Mouse (Mus musculus): Measurements from ENCODE around the gene Hist1h4m. TPM values are rescaled to one million over a fixed set of nuclear protein-coding genes. Genes with fewer than 3 reads are reported as not detected.

Hist1h4m gene
- not detected in 2 replicates for polyA plus RNA-seq (2015; fragmentation: Nextera tagmentation; extraction: Ambion mirVana)

DNA sequence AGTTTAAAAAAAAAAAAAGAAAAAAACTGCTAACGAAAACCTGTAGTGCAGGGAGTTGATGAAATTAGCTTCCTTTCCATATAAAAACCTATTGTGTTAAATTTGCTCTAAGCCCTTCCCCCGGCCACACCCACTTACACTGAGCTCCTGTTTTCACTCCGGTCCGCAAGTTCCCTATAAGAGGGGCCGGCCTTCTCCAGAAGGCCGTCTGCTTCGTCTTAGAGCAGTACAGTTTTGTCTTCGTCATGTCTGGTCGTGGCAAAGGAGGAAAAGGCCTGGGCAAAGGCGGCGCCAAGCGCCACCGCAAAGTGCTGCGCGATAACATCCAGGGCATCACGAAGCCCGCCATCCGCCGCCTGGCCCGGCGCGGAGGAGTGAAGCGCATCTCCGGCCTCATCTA is at the start of gene Hist1h4m:
Gene Hist1h4m (plus strand): TSS at position 208 of the 400 bp plus-strand sequence.

DNA sequence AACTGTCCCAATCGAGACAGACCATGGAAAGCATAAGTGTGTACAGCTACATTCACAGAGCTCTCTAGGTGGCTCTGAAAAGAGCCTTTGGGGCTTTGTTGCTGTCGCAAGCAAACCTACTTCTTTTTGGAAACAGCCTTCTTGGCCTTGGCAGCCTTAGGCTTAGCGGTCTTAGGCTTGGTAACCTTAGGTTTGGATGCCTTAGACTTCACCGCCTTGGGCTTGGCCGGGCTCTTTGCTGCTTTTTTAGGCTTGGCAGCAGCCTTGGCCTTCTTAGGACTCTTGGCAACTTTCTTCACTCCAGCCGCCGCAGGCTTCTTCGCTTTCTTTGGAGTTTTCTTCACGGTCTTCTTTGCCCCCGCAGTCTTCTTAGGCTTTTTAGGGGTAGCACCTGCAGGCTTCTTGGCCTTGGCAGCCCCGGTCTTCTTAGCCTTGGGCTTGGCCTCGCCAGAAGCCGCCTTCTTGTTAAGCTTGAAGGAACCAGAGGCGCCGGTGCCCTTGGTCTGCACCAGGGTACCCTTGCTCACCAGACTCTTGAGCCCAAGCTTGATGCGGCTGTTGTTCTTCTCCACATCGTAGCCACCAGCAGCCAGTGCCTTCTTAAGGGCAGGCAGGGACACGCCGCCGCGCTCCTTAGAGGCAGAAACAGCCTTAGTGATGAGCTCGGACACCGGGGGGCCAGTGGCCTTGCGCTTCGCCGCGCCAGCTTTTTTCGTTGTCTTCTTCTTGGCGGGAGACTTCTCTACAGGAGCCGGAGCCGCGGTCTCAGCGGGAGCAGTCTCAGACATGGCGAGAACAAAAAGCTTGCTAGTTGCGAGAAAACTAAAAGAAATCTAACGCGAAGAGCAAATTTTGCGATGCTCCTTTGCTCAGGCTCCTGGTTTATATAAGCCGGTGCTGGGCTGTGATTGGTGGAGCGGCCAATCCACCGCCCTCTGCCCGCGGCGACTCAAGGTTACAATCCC is 31.5 kb upstream of the Hist1h4m start, which contains the start of gene Hist1h1b:
Gene Hist1h1b (minus strand): TSS at position 859 of the 965 bp plus-strand sequence.

DNA sequence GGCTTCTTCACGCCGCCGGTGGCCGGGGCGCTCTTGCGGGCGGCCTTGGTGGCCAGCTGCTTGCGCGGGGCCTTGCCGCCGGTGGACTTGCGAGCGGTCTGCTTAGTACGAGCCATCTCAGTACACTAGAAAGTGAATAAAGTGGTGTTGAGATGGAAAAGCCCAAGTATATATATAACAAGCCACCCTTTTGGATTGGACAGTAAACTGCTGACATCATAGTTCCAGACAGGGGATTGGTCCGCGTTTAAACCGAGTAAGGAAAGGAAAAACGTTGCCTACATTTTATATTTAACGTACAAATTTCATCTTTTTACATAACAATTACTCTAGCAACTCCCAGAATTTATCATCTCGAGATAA is 28.3 kb upstream of the Hist1h4m start, which contains the start of gene Hist1h3i:
Gene Hist1h3i (minus strand): TSS at position 116 of the 363 bp plus-strand sequence.

DNA sequence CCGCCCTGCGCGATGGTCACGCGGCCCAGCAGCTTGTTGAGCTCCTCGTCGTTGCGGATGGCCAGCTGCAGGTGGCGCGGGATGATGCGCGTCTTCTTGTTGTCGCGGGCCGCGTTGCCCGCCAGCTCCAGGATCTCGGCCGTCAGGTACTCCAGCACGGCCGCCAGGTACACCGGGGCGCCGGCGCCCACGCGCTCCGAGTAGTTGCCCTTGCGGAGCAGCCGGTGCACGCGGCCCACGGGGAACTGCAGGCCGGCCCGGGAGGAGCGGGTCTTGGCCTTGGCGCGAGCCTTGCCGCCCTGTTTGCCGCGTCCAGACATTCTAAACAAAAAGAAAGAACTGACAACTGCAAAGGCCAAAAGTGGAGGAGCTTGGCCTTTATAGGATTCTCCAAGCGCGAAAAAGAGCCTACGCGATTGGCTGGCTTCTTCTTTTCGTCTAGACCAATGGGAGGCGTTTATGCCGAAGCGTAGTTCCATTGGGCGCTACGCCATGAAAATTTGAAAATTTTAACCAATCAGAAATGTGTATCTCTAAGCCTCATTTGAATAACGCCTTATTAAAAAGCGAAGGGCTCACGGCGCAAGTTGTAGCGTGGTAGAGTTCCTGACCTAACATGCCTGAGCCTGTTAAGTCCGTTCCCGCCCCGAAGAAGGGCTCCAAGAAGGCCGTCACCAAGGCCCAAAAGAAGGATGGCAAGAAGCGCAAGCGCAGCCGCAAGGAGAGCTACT is 24.5 kb upstream of the Hist1h4m start, which contains the start of the genes Hist1h2an and Hist1h2bp:
Gene Hist1h2an (minus strand): TSS at position 320 of the 731 bp plus-strand sequence.
Gene Hist1h2bp (plus strand): TSS at position 563 of the 731 bp plus-strand sequence.

DNA sequence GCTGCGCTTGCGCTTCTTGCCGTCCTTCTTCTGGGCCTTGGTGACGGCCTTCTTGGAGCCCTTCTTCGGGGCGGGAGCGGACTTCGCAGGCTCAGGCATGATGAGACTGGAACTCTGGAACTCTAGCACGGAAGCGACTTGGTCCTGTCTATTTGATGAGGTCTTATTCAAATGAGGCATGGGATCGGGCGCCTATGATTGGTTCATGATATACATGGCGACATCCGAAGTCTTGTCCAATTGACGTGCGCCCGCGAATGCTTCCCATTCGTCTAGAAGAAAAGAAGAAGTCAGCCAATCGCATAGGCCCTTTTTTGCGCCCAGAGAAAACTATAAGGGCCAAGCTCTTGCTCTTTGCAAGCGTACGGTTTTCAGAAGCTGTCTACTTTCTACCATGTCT is 1.5 kb upstream of the Hist1h4m start, which contains the start of the genes Hist1h2bq and Hist1h2ao:
Gene Hist1h2bq (minus strand): TSS at position 125 of the 400 bp plus-strand sequence.
Gene Hist1h2ao (plus strand): TSS at position 393 of the 400 bp plus-strand sequence.

DNA sequence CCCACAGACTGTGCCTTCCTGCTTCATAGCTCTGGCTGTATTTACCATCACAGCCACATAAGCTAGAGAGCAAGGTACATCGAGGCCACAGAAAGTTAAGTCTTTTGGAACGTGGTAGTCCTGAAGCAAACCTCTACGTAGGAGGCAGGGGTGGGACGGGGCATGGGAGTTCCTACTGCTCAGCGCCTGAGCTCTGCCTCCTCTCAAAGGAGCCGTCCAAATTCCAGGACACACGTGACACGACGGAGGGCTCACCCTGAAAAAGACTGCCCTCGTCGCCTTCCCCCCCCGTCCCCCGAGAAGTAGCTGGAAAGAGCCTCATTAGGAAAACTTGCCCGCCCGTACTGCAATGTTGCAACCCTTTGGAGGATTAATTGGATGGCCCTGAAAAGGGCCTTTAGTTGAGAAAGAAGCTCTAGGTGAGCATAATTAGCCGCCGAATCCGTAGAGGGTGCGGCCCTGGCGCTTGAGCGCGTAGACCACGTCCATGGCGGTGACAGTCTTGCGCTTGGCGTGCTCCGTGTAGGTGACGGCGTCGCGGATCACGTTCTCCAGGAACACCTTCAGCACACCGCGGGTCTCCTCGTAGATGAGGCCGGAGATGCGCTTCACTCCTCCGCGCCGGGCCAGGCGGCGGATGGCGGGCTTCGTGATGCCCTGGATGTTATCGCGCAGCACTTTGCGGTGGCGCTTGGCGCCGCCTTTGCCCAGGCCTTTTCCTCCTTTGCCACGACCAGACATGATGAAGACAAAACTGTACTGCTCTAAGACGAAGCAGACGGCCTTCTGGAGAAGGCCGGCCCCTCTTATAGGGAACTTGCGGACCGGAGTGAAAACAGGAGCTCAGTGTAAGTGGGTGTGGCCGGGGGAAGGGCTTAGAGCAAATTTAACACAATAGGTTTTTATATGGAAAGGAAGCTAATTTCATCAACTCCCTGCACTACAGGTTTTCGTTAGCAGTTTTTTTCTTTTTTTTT is 20.2 kb downstream of the Hist1h4m start, which contains the start of gene Hist1h4n:
Gene Hist1h4n (minus strand): TSS at position 779 of the 977 bp plus-strand sequence.

DNA sequence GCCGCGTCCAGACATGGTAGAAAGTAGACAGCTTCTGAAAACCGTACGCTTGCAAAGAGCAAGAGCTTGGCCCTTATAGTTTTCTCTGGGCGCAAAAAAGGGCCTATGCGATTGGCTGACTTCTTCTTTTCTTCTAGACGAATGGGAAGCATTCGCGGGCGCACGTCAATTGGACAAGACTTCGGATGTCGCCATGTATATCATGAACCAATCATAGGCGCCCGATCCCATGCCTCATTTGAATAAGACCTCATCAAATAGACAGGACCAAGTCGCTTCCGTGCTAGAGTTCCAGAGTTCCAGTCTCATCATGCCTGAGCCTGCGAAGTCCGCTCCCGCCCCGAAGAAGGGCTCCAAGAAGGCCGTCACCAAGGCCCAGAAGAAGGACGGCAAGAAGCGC is 21.9 kb downstream of the Hist1h4m start, which contains the start of the genes Hist1h2ap and Hist1h2br:
Gene Hist1h2ap (minus strand): TSS at position 47 of the 400 bp plus-strand sequence.
Gene Hist1h2br (plus strand): TSS at position 283 of the 400 bp plus-strand sequence.

Small RNA genes within 50 kb of the gene (microRNA-seq; reads per million reads assigned to microRNA genes)
- gene Gm19658 (ENCODE audit: borderline replicate concordance, insufficient number of aligned reads) (not detected), gene Gm44346 (ENCODE audit: borderline replicate concordance, insufficient number of aligned reads) (not detected), gene Gm44466 (ENCODE audit: borderline replicate concordance, insufficient number of aligned reads) (not detected)

Other genes starting within 250 kb of the Hist1h4m start
- not detected in 2 replicates for gene Olfr1364, start 230.0 kb upstream of the Hist1h4m start, polyA plus RNA-seq (2015; fragmentation: Nextera tagmentation; extraction: Ambion mirVana)
- not detected in 2 replicates for gene Olfr1362, start 197.7 kb upstream of the Hist1h4m start, polyA plus RNA-seq (2015; fragmentation: Nextera tagmentation; extraction: Ambion mirVana)
- gene Olfr11, start 169.2 kb upstream of the Hist1h4m start, polyA plus RNA-seq (2015; fragmentation: Nextera tagmentation; extraction: Ambion mirVana): not detected in 2 replicates
- gene Olfr1361, start 148.4 kb upstream of the Hist1h4m start, polyA plus RNA-seq (2015; fragmentation: Nextera tagmentation; extraction: Ambion mirVana): not detected in 2 replicates
- gene Olfr1360, start 134.3 kb upstream of the Hist1h4m start, polyA plus RNA-seq (2015; fragmentation: Nextera tagmentation; extraction: Ambion mirVana): not detected in 2 replicates
- not detected in 2 replicates for gene Olfr1359, start 113.6 kb upstream of the Hist1h4m start, polyA plus RNA-seq (2015; fragmentation: Nextera tagmentation; extraction: Ambion mirVana)
- 1.4 TPM in 1 of 2 replicates, not detected in the other for gene Hist1h2bl, start 95.6 kb upstream of the Hist1h4m start, polyA plus RNA-seq (2015; fragmentation: Nextera tagmentation; extraction: Ambion mirVana)
- gene Hist1h2ai, start 95.3 kb upstream of the Hist1h4m start, polyA plus RNA-seq (2015; fragmentation: Nextera tagmentation; extraction: Ambion mirVana): 6.6 and 14.9 TPM in 2 replicates
- gene Hist1h3h, start 94.1 kb upstream of the Hist1h4m start, polyA plus RNA-seq (2015; fragmentation: Nextera tagmentation; extraction: Ambion mirVana): 0.38 and 2.1 TPM in 2 replicates
- 1.1 and 1.3 TPM in 2 replicates for gene Hist1h2bm, start 89.7 kb upstream of the Hist1h4m start, polyA plus RNA-seq (2015; fragmentation: Nextera tagmentation; extraction: Ambion mirVana)
- 0.39 and 0.77 TPM in 2 replicates for gene Hist1h4j, start 76.7 kb upstream of the Hist1h4m start, polyA plus RNA-seq (2015; fragmentation: Nextera tagmentation; extraction: Ambion mirVana)
- gene Hist1h4k, start 61.2 kb upstream of the Hist1h4m start, polyA plus RNA-seq (2015; fragmentation: Nextera tagmentation; extraction: Ambion mirVana): 2.2 and 2.5 TPM in 2 replicates
- 6.3 and 6.9 TPM in 2 replicates for gene Hist1h2ak, start 57.9 kb upstream of the Hist1h4m start, polyA plus RNA-seq (2015; fragmentation: Nextera tagmentation; extraction: Ambion mirVana)
- 0.83 and 1.5 TPM in 2 replicates for gene Hist1h2bn, start 57.6 kb upstream of the Hist1h4m start, polyA plus RNA-seq (2015; fragmentation: Nextera tagmentation; extraction: Ambion mirVana)
- 9.0 and 13.0 TPM in 2 replicates for gene Hist1h1b, start 31.1 kb upstream of the Hist1h4m start, polyA plus RNA-seq (2015; fragmentation: Nextera tagmentation; extraction: Ambion mirVana)
- gene Hist1h3i, start 28.4 kb upstream of the Hist1h4m start, polyA plus RNA-seq (2015; fragmentation: Nextera tagmentation; extraction: Ambion mirVana): 55.7 and 74.2 TPM in 2 replicates
- 7.6 and 8.2 TPM in 2 replicates for gene Hist1h2an, start 24.5 kb upstream of the Hist1h4m start, polyA plus RNA-seq (2015; fragmentation: Nextera tagmentation; extraction: Ambion mirVana)
- gene Hist1h2bp, start 24.3 kb upstream of the Hist1h4m start, polyA plus RNA-seq (2015; fragmentation: Nextera tagmentation; extraction: Ambion mirVana): 1.4 and 1.8 TPM in 2 replicates
- 1.4 and 6.7 TPM in 2 replicates for gene Hist1h2bq, start 1.5 kb upstream of the Hist1h4m start, polyA plus RNA-seq (2015; fragmentation: Nextera tagmentation; extraction: Ambion mirVana)
- gene Hist1h2ao, start 1.3 kb upstream of the Hist1h4m start, polyA plus RNA-seq (2015; fragmentation: Nextera tagmentation; extraction: Ambion mirVana): 2.0 TPM in 1 of 2 replicates, not detected in the other
- 5.7 and 5.9 TPM in 2 replicates for gene Hist1h4n, start 20.4 kb downstream of the Hist1h4m start, polyA plus RNA-seq (2015; fragmentation: Nextera tagmentation; extraction: Ambion mirVana)
- 2,226 and 3,319 TPM in 2 replicates for gene Hist1h2ap, start 21.8 kb downstream of the Hist1h4m start, polyA plus RNA-seq (2015; fragmentation: Nextera tagmentation; extraction: Ambion mirVana)
- gene Hist1h2br, start 22.0 kb downstream of the Hist1h4m start, polyA plus RNA-seq (2015; fragmentation: Nextera tagmentation; extraction: Ambion mirVana): 1.6 and 7.1 TPM in 2 replicates
- 3.3 and 5.1 TPM in 2 replicates for gene Zfp184, start 133.3 kb downstream of the Hist1h4m start, polyA plus RNA-seq (2015; fragmentation: Nextera tagmentation; extraction: Ambion mirVana)
- not detected in 2 replicates for gene Pom121l2, start 169.4 kb downstream of the Hist1h4m start, polyA plus RNA-seq (2015; fragmentation: Nextera tagmentation; extraction: Ambion mirVana)
- 0.69 and 0.87 TPM in 2 replicates for gene Prss16, start 198.0 kb downstream of the Hist1h4m start, polyA plus RNA-seq (2015; fragmentation: Nextera tagmentation; extraction: Ambion mirVana)
- gene Hist1h2ah, start 223.8 kb downstream of the Hist1h4m start, polyA plus RNA-seq (2015; fragmentation: Nextera tagmentation; extraction: Ambion mirVana): 4.4 TPM in 1 of 2 replicates, not detected in the other
- gene Hist1h2bk, start 224.1 kb downstream of the Hist1h4m start, polyA plus RNA-seq (2015; fragmentation: Nextera tagmentation; extraction: Ambion mirVana): 2.2 TPM in 2 replicates
- 13.6 and 16.5 TPM in 2 replicates for gene Hist1h4i, start 229.6 kb downstream of the Hist1h4m start, polyA plus RNA-seq (2015; fragmentation: Nextera tagmentation; extraction: Ambion mirVana)
- gene Hist1h2ag, start 231.2 kb downstream of the Hist1h4m start, polyA plus RNA-seq (2015; fragmentation: Nextera tagmentation; extraction: Ambion mirVana): 8.9 and 16.4 TPM in 2 replicates
- 2.6 and 4.8 TPM in 2 replicates for gene Hist1h2bj, start 231.5 kb downstream of the Hist1h4m start, polyA plus RNA-seq (2015; fragmentation: Nextera tagmentation; extraction: Ambion mirVana)

All from adrenal gland, postnatal 0 days (tissue).